Mouse (Mus musculus) lung, embryonic 16.5 days (tissue): ENCODE data around the gene Hbb-bs. TPM values are rescaled to one million over a fixed set of nuclear protein-coding genes. Genes with fewer than 3 reads are reported as not detected.
"Not testable (repeated sequence)": the region's sequence is repeated elsewhere in the genome, so short reads cannot be mapped to it uniquely, and the experiment has no call there.

Experiments used
- ATAC-seq: fragments of 200-750 bp; cut with Nextera tagmentation; 2 replicates; pipeline ENCODE4 v1.8.0; 2017; ENCODE audit warnings: low read depth, mild to moderate bottlenecking, moderate library complexity
- H3K27ac ChIP-seq: fragments of 300-500 bp; sonication (generic); 2 replicates; pipeline ENCODE4 v1.5.1; 2014; ENCODE audit warnings: mild to moderate bottlenecking, control low read depth, low read length
- H3K27me3 ChIP-seq: fragments of 300-500 bp; sonication (generic); 2 replicates; pipeline ENCODE4 v1.6.1; 2014; ENCODE audit warnings: low read depth, low read length, mixed read lengths; ENCODE audit not compliant: control insufficient read depth, insufficient read depth
- H3K36me3 ChIP-seq: fragments of 300-500 bp; sonication (generic); 2 replicates; pipeline ENCODE4 v1.6.1; 2014; ENCODE audit warnings: low read length; ENCODE audit not compliant: control insufficient read depth, insufficient read depth
- H3K4me1 ChIP-seq: fragments of 300-500 bp; sonication (generic); replicated peaks from 2 replicates; pipeline ENCODE4 v1.6.1; 2014; ENCODE audit warnings: low read length, mixed read lengths; ENCODE audit not compliant: control insufficient read depth, insufficient read depth
- H3K4me2 ChIP-seq: fragments of 300-500 bp; sonication (generic); 2 replicates; pipeline ENCODE4 v1.6.1; 2014; ENCODE audit warnings: low read depth, low read length, control low read depth
- H3K4me3 ChIP-seq: fragments of 300-500 bp; sonication (generic); 2 replicates; pipeline ENCODE4 v1.5.1; 2014; ENCODE audit warnings: mild to moderate bottlenecking, low read length, control low read depth
- H3K9ac ChIP-seq: fragments of 300-500 bp; sonication (generic); 2 replicates; pipeline ENCODE4 v1.6.1; 2014; ENCODE audit warnings: low read length, control low read depth
- H3K9me3 ChIP-seq: fragments of 300-500 bp; sonication (generic); 2 replicates; pipeline ENCODE4 v1.6.1; 2016; ENCODE audit warnings: low read length; ENCODE audit not compliant: control insufficient read depth
- WGBS: fragments of 180-500 bp; shearing (Covaris S2); extraction: QIAGEN DNeasy Blood & Tissue Kit; methylation state at CpG from one replicate; pipeline ENCODE4 v1.1.7; 2014; 5-methylcytosine and 5-hydroxymethylcytosine counted together
- polyA plus RNA-seq: library from polyadenylated mRNA; unstranded; fragments of >200 nt; fragmentation: Nextera tagmentation; extraction: Ambion mirVana; gene quantifications from 2 replicates; pipeline ENCODE4 v1.2.1, GENCODE M21; 2015

The Hbb-bs gene
- polyA plus RNA-seq, 1 experiment from 2014 or later: 15,216 TPM

DNA sequence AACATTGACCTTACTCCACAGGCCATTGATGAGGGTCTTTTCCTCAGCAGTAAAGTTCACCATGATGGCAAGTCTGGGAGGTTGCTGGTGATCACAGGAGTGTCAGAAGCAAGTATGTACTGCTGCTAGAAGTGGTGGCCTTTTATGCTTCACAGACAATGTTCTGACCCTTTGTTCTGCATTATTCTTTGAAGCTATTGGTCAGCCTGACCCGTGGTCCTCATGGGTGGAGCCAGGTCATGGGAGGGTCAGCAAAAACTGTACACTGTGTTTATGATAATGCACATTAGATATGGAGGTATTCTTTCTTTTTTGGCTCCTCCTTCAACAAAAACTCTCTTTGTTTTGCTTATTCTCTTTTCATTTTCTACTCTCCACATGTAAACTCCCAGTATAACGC, 25.2 kb upstream of the Hbb-bs start, which contains the start of gene Hbb-y:
Gene Hbb-y, minus strand, starts transcription at position 127 of the 400 bp plus-strand sequence.
- no peak for ATAC-seq
- H3K27me3 ChIP-seq: no peaks in the 10 kb centered on the region
- no peak within 1 kb of the TSS for H3K27ac ChIP-seq
- no peaks in the 10 kb centered on the region for H3K36me3 ChIP-seq
- no peaks in the 10 kb centered on the region for H3K9me3 ChIP-seq
- H3K9ac ChIP-seq: no peak within 1 kb of the TSS
- 53% methylated on average over 2 of the region's 2 CpGs for WGBS
- no peak within 1 kb of the TSS for H3K4me3 ChIP-seq
- no peak within 1 kb of the TSS for H3K4me2 ChIP-seq
- no peaks in the 10 kb centered on the region for H3K4me1 ChIP-seq

GRCm38 (mm10) chr7:103844525-103845325, 16.8 kb upstream of the Hbb-bs start:
- no peak overlapping the region for H3K4me2 ChIP-seq
- H3K9me3 ChIP-seq: no peaks in the 10 kb centered on the region
- no peaks in the 10 kb centered on the region for H3K27me3 ChIP-seq
- H3K27ac ChIP-seq: no peak overlapping the region
- H3K9ac ChIP-seq: no peak overlapping the region
- H3K36me3 ChIP-seq: no peaks in the 10 kb centered on the region
- H3K4me3 ChIP-seq: no peak overlapping the region
- H3K4me1 ChIP-seq: no peaks in the 10 kb centered on the region
- no peak for ATAC-seq
- WGBS: 43% methylated on average over 1 of the region's 2 CpGs

GRCm38 (mm10) chr7:103843034-103843433, 15.1 kb upstream of the Hbb-bs start, which contains the start of gene Hbb-bh1:
Gene Hbb-bh1 (minus strand): TSS chr7:103843164.
- no peak within 1 kb of the TSS for H3K9ac ChIP-seq
- 75% methylated on average over 2 of the region's 2 CpGs for WGBS
- H3K36me3 ChIP-seq: no peaks in the 10 kb centered on the region
- H3K27me3 ChIP-seq: no peaks in the 10 kb centered on the region
- no peak for ATAC-seq
- H3K27ac ChIP-seq: no peak within 1 kb of the TSS
- no peaks in the 10 kb centered on the region for H3K4me1 ChIP-seq
- H3K4me2 ChIP-seq: no peak within 1 kb of the TSS
- H3K9me3 ChIP-seq: no peaks in the 10 kb centered on the region
- no peak within 1 kb of the TSS for H3K4me3 ChIP-seq

- no peaks in the 10 kb centered on the region for H3K27me3 ChIP-seq
- H3K4me3 ChIP-seq: no peak within 1 kb of the TSS
- no peak within 1 kb of the TSS for H3K27ac ChIP-seq
- H3K9me3 ChIP-seq: no peaks in the 10 kb centered on the region
- no peaks in the 10 kb centered on the region for H3K36me3 ChIP-seq
- no peaks in the 10 kb centered on the region for H3K4me1 ChIP-seq
- 54% methylated on average over 3 of the region's 3 CpGs for WGBS
- H3K4me2 ChIP-seq: no peak within 1 kb of the TSS
- no peak within 1 kb of the TSS for H3K9ac ChIP-seq
- ATAC-seq: no peak
Measured at GRCm38 (mm10) chr7:103840268-103840667, 12.4 kb upstream of the Hbb-bs start, which contains the start of gene Hbb-bh2. Gene Hbb-bh2 (minus strand): TSS chr7:103840520.

- H3K4me1 ChIP-seq, ATAC-seq, H3K27me3 ChIP-seq, H3K4me3 ChIP-seq, H3K36me3 ChIP-seq, H3K9me3 ChIP-seq, H3K4me2 ChIP-seq, H3K9ac ChIP-seq, H3K27ac ChIP-seq: not testable (repeated sequence)
- no CpG with 5 or more reads among the region's 2 CpGs for WGBS
Measured at GRCm38 (mm10) chr7:103827139-103827538, 757 bp downstream of the Hbb-bs start.

DNA sequence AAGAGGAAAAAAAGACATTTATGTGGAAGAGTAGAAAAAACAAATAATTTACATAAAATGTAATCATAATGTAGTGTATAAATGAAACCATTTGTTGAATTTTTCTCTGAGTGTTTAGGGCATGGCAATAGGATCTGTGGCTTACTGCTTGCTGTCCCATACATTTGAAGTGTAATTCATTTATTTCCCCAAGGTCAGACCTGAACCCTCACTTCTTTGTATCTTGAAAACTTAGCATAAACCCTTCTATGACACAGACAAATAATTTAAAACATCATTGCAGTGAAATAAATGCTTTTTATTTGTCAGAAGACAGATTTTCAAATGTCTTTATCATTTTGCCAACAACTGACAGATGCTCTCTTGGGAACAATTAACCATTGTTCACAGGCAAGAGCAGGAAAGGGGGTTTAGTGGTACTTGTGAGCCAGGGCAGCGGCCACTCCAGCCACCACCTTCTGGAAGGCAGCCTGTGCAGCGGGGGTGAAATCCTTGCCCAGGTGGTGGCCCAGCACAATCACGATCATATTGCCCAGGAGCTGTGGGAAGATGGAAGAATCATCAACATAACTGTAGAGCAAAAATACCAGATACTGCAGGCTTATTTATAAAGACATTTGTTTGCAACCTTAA, 1.5 kb downstream of the Hbb-bs start:
- ATAC-seq: no peak
- Histone ChIP-seq H3K27me3 (no peaks in the 10 kb centered on the region), H3K36me3 (no peaks in the 10 kb centered on the region), H3K9me3 (no peaks in the 10 kb centered on the region), H3K4me2 (no peak overlapping the region), H3K9ac (no peak overlapping the region), H3K4me3 (no peak overlapping the region), H3K27ac (no peak overlapping the region), H3K4me1 (no peaks in the 10 kb centered on the region)
- 60% methylated on average over 3 of the region's 3 CpGs for WGBS

GRCm38 (mm10) chr7:103825536-103826254, 2.2 kb downstream of the Hbb-bs start:
- no peak for ATAC-seq
- Histone ChIP-seq H3K9ac (no peak overlapping the region), H3K36me3 (no peaks in the 10 kb centered on the region), H3K4me1 (no peaks in the 10 kb centered on the region), H3K4me3 (no peak overlapping the region), H3K27me3 (no peaks in the 10 kb centered on the region), H3K4me2 (no peak overlapping the region), H3K27ac (no peak overlapping the region), H3K9me3 (no peaks in the 10 kb centered on the region)
- WGBS: 84% methylated on average over 3 of the region's 3 CpGs

GRCm38 (mm10) chr7:103824597-103824996, 3.3 kb downstream of the Hbb-bs start:
- Histone ChIP-seq H3K4me3 (no peak overlapping the region), H3K27me3 (no peaks in the 10 kb centered on the region), H3K4me1 (no peaks in the 10 kb centered on the region), H3K36me3 (no peaks in the 10 kb centered on the region), H3K9me3 (no peaks in the 10 kb centered on the region), H3K27ac (no peak overlapping the region), H3K4me2 (no peak overlapping the region), H3K9ac (no peak overlapping the region)
- ATAC-seq: no peak
- WGBS: 76% methylated on average over 2 of the region's 2 CpGs

GRCm38 (mm10) chr7:103815085-103815484, 12.8 kb downstream of the Hbb-bs start:
- not testable (repeated sequence) for H3K36me3 ChIP-seq, H3K4me2 ChIP-seq, ATAC-seq, H3K9ac ChIP-seq, H3K27me3 ChIP-seq, H3K4me3 ChIP-seq, H3K4me1 ChIP-seq, H3K9me3 ChIP-seq, H3K27ac ChIP-seq
- WGBS: no CpG with 5 or more reads among the region's 2 CpGs
